Mouse (Mus musculus): ENCODE results near the gene Trio. TPM values are rescaled to one million over a fixed set of nuclear protein-coding genes. Genes with fewer than 3 reads are reported as not detected.
A peak's percentile ranks its signal among the peaks of the same experiment; 100 is the strongest.
"Not testable (repeated sequence)": the region's sequence is repeated elsewhere in the genome, so short reads cannot be mapped to it uniquely, and the experiment has no call there.

Gene Trio
- polyA plus RNA-seq, 1 experiment from 2014 or later: 42.1 TPM

DNA sequence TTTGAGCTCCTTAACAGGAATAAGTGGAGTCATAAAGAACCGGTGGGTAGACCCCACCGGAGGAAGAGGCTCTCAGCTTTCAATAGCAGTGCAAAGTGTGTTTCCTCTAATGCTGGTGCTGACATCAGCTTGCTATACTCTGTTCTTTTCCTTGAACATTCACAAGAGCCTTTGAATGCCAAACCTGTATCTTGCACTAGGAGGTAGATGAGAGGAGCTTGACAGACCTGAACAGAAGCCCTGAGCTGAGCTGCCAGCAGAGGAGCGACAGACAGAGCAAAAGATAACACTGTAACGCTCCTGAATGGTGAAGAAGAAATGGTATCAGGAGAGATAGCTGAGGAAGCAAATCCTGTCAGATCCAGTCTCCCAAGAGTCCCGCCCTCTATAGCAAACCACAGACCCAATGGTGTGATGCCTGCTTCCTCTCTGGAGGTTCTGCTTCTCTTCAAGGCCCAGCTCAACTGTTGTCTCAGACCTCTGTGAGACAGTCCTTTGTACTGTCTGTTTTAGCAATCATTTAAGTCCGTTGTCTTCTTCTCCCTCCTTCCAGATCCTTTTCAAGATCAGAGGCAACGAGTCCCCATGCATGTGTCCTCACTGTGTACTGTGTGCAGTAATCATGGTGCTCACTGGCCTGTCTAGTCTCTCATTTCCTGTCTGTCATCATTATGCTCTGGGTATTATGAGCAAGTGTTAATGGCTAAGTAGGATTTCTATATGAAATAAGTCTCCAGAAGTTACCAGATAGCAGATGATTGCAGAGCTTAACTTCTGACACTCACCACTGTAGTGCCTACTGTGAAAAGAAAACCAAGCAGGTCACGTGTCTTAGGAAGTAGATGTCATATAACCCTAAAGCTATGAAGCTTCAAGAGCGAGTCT, 300.6 kb downstream of the Trio start:
- Histone ChIP-seq H3K27me3 (ENCODE audit: control insufficient read depth, insufficient read depth, low read length) (no peaks in the 10 kb centered on the region), H3K27ac (ENCODE audit: low read depth, low read length) (peak overlapping the region; percentile 31; the same call in 1 of the 2 replicates), H3K36me3 (ENCODE audit: control insufficient read depth, insufficient read depth, low read length) (no peaks in the 10 kb centered on the region), H3K9me3 (ENCODE audit: control insufficient read depth, low read length) (no peaks in the 10 kb centered on the region), H3K4me3 (ENCODE audit: low read length) (no peak overlapping the region), H3K4me1 (ENCODE audit: control insufficient read depth, insufficient read depth, low read length) (peaks cover 8% of the 10 kb centered on the region; the same call in 1 of the 2 replicates), H3K4me2 (replicated peaks; ENCODE audit: low read depth, low read length) (no peak overlapping the region), H3K9ac (ENCODE audit: low read depth, low read length) (no peak overlapping the region)
- no peak for ATAC-seq (ENCODE audit: low FRiP score, low TSS enrichment)
- 65% methylated on average over 9 of the region's 9 CpGs for WGBS

DNA sequence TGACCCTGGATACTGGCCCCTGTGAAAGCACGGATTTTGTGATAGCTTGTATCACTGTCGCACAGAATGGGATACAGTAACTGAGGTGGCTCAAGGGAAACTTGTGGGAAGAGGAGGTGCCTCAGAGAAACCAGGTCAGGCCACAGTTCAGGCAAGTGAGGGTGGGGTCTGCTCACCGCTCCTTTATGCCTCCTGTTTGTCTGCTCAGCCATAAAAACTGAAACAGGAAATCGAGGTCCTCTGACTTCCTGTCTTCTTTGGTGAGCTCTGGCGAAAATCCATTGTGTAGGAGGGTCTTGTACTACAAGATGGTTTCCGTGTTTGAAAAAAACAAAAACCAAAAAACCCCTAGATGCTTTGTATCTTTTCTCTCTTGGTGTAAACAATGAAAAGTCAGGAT, 301.4 kb downstream of the Trio start:
- H3K9ac ChIP-seq (ENCODE audit: low read depth, low read length): no peak overlapping the region
- H3K4me3 ChIP-seq (ENCODE audit: low read length): no peak overlapping the region
- 0 out of 2 replicates have a peak, but pooled peaks have one; percentile 36 for ATAC-seq (ENCODE audit: low FRiP score, low TSS enrichment)
- peak overlapping the region; percentile 31; the same call in 1 of the 2 replicates for H3K27ac ChIP-seq (ENCODE audit: low read depth, low read length)
- no peaks in the 10 kb centered on the region for H3K27me3 ChIP-seq (ENCODE audit: control insufficient read depth, insufficient read depth, low read length)
- no peaks in the 10 kb centered on the region for H3K36me3 ChIP-seq (ENCODE audit: control insufficient read depth, insufficient read depth, low read length)
- WGBS: 35% methylated on average over 6 of the region's 6 CpGs
- H3K9me3 ChIP-seq (ENCODE audit: control insufficient read depth, low read length): no peaks in the 10 kb centered on the region
- peaks cover 8% of the 10 kb centered on the region; the same call in 1 of the 2 replicates for H3K4me1 ChIP-seq (ENCODE audit: control insufficient read depth, insufficient read depth, low read length)
- no peak overlapping the region for H3K4me2 ChIP-seq (replicated peaks; ENCODE audit: low read depth, low read length)

DNA sequence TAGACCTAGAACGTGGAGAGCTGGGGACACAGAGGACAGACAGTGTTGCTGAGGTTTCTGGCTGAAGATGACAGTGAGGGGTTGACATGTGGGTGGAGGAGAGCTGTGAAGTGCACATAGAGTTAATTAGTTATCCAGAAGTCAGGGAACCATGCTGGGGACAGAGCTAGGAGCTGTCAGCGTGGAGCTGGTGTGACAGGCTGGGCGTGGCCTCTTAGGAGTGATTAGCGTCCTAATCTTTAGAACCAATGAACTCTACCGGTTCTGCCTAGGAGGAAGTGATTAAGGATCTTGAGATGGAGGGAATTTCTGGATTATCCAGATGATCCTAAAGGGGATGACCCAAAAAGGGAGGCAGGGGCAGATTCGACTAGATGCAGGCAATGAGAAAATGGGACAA, 301.9 kb downstream of the Trio start:
- Histone ChIP-seq H3K27me3 (ENCODE audit: control insufficient read depth, insufficient read depth, low read length) (no peaks in the 10 kb centered on the region), H3K9ac (ENCODE audit: low read depth, low read length) (no peak overlapping the region), H3K4me2 (replicated peaks; ENCODE audit: low read depth, low read length) (no peak overlapping the region), H3K27ac (ENCODE audit: low read depth, low read length) (no peak overlapping the region), H3K9me3 (ENCODE audit: control insufficient read depth, low read length) (no peaks in the 10 kb centered on the region), H3K4me3 (ENCODE audit: low read length) (no peak overlapping the region), H3K36me3 (ENCODE audit: control insufficient read depth, insufficient read depth, low read length) (no peaks in the 10 kb centered on the region), H3K4me1 (ENCODE audit: control insufficient read depth, insufficient read depth, low read length) (peaks cover 8% of the 10 kb centered on the region; the same call in 1 of the 2 replicates)
- ATAC-seq (ENCODE audit: low FRiP score, low TSS enrichment): peak; percentile 53; the same call in 1 of the 2 replicates
- 57% methylated on average over 6 of the region's 6 CpGs for WGBS

DNA sequence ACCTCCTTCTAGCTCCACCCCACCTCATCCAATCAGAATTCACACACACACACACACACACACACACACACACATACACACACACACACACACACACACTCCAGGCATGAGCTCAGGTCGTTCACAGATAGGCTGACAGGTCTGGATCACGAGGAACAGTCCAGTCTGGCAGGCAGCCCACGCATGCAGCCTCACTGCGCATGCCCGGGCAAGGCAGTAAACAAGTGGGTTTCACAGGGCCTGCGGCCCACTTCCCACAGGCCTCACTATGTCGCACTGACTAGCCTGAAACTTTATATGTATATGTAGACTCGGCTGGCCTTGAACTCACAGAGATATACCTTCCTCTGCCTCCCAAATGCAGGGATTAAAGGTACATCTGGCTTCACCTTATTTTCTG, 305.4 kb downstream of the Trio start:
- H3K9me3 ChIP-seq (ENCODE audit: control insufficient read depth, low read length); H3K27me3 ChIP-seq (ENCODE audit: control insufficient read depth, insufficient read depth, low read length); H3K4me3 ChIP-seq (ENCODE audit: low read length); ATAC-seq (ENCODE audit: low FRiP score, low TSS enrichment); H3K36me3 ChIP-seq (ENCODE audit: control insufficient read depth, insufficient read depth, low read length); H3K9ac ChIP-seq (ENCODE audit: low read depth, low read length); H3K27ac ChIP-seq (ENCODE audit: low read depth, low read length); H3K4me1 ChIP-seq (ENCODE audit: control insufficient read depth, insufficient read depth, low read length); H3K4me2 ChIP-seq (replicated peaks; ENCODE audit: low read depth, low read length): not testable (repeated sequence)
- WGBS: 87% methylated on average over 8 of the region's 8 CpGs

DNA sequence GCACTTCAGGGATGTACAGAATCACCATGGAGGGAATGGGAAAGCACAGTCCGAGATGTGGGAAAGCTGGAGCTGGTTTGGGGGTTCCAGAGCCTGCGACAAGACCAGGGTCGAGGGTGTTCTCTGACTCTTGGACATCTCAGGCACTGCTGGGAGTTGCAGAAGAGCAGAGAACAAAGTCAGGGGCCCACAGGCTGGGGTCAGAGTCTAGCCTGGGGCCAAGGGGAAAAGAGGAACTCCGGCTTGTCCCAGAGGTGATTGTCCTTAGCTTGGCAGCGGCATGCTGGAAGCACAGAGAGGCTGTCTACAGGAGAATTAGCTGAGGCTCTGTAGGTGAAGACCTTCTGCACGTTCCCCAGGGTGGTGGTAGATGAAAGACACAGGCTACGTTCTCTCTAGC, 307.0 kb downstream of the Trio start:
- Histone ChIP-seq H3K4me3 (ENCODE audit: low read length) (no peak overlapping the region), H3K27ac (ENCODE audit: low read depth, low read length) (no peak overlapping the region), H3K27me3 (ENCODE audit: control insufficient read depth, insufficient read depth, low read length) (no peaks in the 10 kb centered on the region), H3K36me3 (ENCODE audit: control insufficient read depth, insufficient read depth, low read length) (no peaks in the 10 kb centered on the region), H3K4me2 (replicated peaks; ENCODE audit: low read depth, low read length) (no peak overlapping the region), H3K9ac (ENCODE audit: low read depth, low read length) (no peak overlapping the region), H3K9me3 (ENCODE audit: control insufficient read depth, low read length) (no peaks in the 10 kb centered on the region), H3K4me1 (ENCODE audit: control insufficient read depth, insufficient read depth, low read length) (no peaks in the 10 kb centered on the region)
- ATAC-seq (ENCODE audit: low FRiP score, low TSS enrichment): no peak
- 79% methylated on average over 7 of the region's 7 CpGs for WGBS

DNA sequence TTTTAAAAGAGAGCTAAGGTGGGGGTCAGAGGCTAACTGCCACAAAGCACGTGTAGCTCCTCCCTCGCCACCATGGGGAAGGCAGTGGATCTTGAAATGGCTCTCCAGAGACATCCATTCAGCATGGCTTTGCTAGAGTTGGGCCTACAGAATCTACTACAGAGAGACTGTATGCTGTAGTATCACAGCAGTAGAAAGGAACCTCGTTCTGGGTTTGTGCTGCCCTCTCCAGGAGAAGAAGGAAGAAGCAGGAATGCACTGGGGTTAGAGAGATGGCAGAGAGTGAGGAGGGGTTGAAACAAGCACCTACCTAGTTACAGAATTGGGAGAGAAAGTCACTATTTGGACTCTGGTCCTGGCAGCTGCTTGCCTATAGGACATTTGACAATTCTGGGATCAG, 310.3 kb downstream of the Trio start:
- no peak overlapping the region for H3K9ac ChIP-seq (ENCODE audit: low read depth, low read length)
- peak; percentile 64; the same call in 1 of the 2 replicates for ATAC-seq (ENCODE audit: low FRiP score, low TSS enrichment)

DNA sequence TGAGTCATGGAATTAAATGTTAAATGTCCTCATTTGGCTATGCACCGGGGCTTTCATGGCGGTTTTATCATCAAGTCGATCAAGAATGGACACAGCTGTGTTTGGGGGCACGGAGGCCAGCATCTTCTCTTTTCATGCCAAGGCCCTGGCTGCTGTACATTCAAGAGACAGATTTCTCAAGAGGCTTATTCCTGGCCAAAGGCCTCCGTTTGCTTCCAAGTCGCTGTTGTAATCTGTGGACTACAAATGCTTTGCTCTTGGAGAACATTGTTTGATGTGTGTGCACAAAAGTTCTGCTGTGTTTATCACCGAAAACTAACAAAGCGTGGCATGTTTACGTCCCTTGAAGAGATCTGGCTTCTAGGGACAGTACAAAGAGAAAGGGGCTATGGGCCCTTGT, 314.9 kb downstream of the Trio start:
- 74% methylated on average over 9 of the region's 9 CpGs for WGBS
- ATAC-seq (ENCODE audit: low FRiP score, low TSS enrichment): no peak
- Histone ChIP-seq H3K4me3 (ENCODE audit: low read length) (no peak overlapping the region), H3K4me2 (replicated peaks; ENCODE audit: low read depth, low read length) (no peak overlapping the region), H3K9ac (ENCODE audit: low read depth, low read length) (no peak overlapping the region), H3K9me3 (ENCODE audit: control insufficient read depth, low read length) (no peaks in the 10 kb centered on the region), H3K27ac (ENCODE audit: low read depth, low read length) (no peak overlapping the region), H3K36me3 (ENCODE audit: control insufficient read depth, insufficient read depth, low read length) (no peaks in the 10 kb centered on the region), H3K4me1 (ENCODE audit: control insufficient read depth, insufficient read depth, low read length) (no peaks in the 10 kb centered on the region), H3K27me3 (ENCODE audit: control insufficient read depth, insufficient read depth, low read length) (no peaks in the 10 kb centered on the region)

More for the DNA sequence above, 310.3 kb downstream of the Trio start:
- WGBS: 29% methylated on average over 3 of the region's 3 CpGs
- Histone ChIP-seq H3K4me3 (ENCODE audit: low read length) (no peak overlapping the region), H3K27ac (ENCODE audit: low read depth, low read length) (no peak overlapping the region), H3K9me3 (ENCODE audit: control insufficient read depth, low read length) (no peaks in the 10 kb centered on the region), H3K27me3 (ENCODE audit: control insufficient read depth, insufficient read depth, low read length) (no peaks in the 10 kb centered on the region), H3K4me1 (ENCODE audit: control insufficient read depth, insufficient read depth, low read length) (no peaks in the 10 kb centered on the region), H3K36me3 (ENCODE audit: control insufficient read depth, insufficient read depth, low read length) (no peaks in the 10 kb centered on the region), H3K4me2 (replicated peaks; ENCODE audit: low read depth, low read length) (no peak overlapping the region)

GRCm38 (mm10) chr15:27708968-27709612, 316.6 kb downstream of the Trio start:
- Histone ChIP-seq H3K36me3 (ENCODE audit: control insufficient read depth, insufficient read depth, low read length) (no peaks in the 10 kb centered on the region), H3K9ac (ENCODE audit: low read depth, low read length) (no peak overlapping the region), H3K4me3 (ENCODE audit: low read length) (no peak overlapping the region), H3K4me2 (replicated peaks; ENCODE audit: low read depth, low read length) (no peak overlapping the region), H3K9me3 (ENCODE audit: control insufficient read depth, low read length) (no peaks in the 10 kb centered on the region), H3K4me1 (ENCODE audit: control insufficient read depth, insufficient read depth, low read length) (no peaks in the 10 kb centered on the region), H3K27me3 (ENCODE audit: control insufficient read depth, insufficient read depth, low read length) (no peaks in the 10 kb centered on the region), H3K27ac (ENCODE audit: low read depth, low read length) (no peak overlapping the region)
- ATAC-seq (ENCODE audit: low FRiP score, low TSS enrichment): no peak
- 86% methylated on average over 7 of the region's 7 CpGs for WGBS

GRCm38 (mm10) chr15:27708499-27708898, 317.1 kb downstream of the Trio start:
- Histone ChIP-seq H3K9ac (ENCODE audit: low read depth, low read length) (no peak overlapping the region), H3K9me3 (ENCODE audit: control insufficient read depth, low read length) (no peaks in the 10 kb centered on the region), H3K27ac (ENCODE audit: low read depth, low read length) (no peak overlapping the region), H3K36me3 (ENCODE audit: control insufficient read depth, insufficient read depth, low read length) (no peaks in the 10 kb centered on the region), H3K4me3 (ENCODE audit: low read length) (no peak overlapping the region), H3K27me3 (ENCODE audit: control insufficient read depth, insufficient read depth, low read length) (no peaks in the 10 kb centered on the region), H3K4me1 (ENCODE audit: control insufficient read depth, insufficient read depth, low read length) (no peaks in the 10 kb centered on the region), H3K4me2 (replicated peaks; ENCODE audit: low read depth, low read length) (no peak overlapping the region)
- no peak for ATAC-seq (ENCODE audit: low FRiP score, low TSS enrichment)
- WGBS: 67% methylated on average over 3 of the region's 3 CpGs

Measured in kidney, embryonic 14.5 days (tissue).